Mouse (Mus musculus): Measurements from ENCODE around the gene Gm20509.

DNA sequence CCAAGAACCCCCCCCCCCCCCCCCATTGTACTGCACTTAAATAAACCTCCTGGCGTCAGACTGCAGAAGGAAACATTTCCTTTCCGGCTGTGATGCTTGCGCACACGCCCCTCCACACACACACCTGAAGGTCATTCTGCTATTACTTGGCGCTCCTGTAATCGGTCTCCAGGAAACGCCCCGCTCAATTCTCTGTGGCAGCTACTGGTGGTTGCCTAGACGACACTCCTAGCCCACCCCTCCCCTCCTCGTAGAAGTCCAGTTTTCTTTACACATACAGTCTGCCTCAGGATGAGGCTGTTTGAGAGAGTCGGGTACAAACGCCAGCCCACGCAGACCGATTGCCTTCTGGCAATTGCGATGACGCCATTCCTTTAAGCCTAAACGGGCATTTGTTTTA is 7.7 kb upstream of the Gm20509 start:
- TF ChIP-seq CHD2 (IDR thresholded peaks at IDR 0.05; ENCODE audit: low read depth, low read length) (no peak), HCFC1 (IDR thresholded peaks at IDR 0.05; ENCODE audit: borderline replicate concordance, insufficient read depth, low read length) (no peak)
